Mouse (Mus musculus): ENCODE results near the gene Tiparp. TPM values are rescaled to one million over a fixed set of nuclear protein-coding genes. Genes with fewer than 3 reads are reported as not detected.

Tiparp gene
- polyA plus RNA-seq, 1 experiment from 2014 or later = 10.2 TPM

- H3K27ac ChIP-seq = no peak overlapping the region
- no peaks in the 10 kb centered on the region for H3K9me3 ChIP-seq (replicated peaks)
- H3K9ac ChIP-seq = no peak overlapping the region
- H3K27me3 ChIP-seq (replicated peaks) = no peaks in the 10 kb centered on the region
- no peak overlapping the region for H3K4me3 ChIP-seq
- no peak overlapping the region for H3K4me2 ChIP-seq
- WGBS (ENCODE audit: insufficient replicate concordance) = 49% methylated on average over 3 of the region's 3 CpGs
- no peaks in the 10 kb centered on the region for H3K4me1 ChIP-seq
- no peak for ATAC-seq
- no peaks in the 10 kb centered on the region for H3K36me3 ChIP-seq
Observed at GRCm38 (mm10) chr3:65588424-65588823, 60.2 kb downstream of the Tiparp start.

GRCm38 (mm10) chr3:65592850-65593249 lies 64.6 kb downstream of the Tiparp start:
- 81% methylated on average over 6 of the region's 6 CpGs for WGBS (ENCODE audit: insufficient replicate concordance)
- Histone ChIP-seq H3K27me3 (replicated peaks) (no peaks in the 10 kb centered on the region), H3K27ac (no peak overlapping the region), H3K4me2 (no peak overlapping the region), H3K4me3 (no peak overlapping the region), H3K9ac (no peak overlapping the region), H3K36me3 (no peaks in the 10 kb centered on the region), H3K4me1 (no peaks in the 10 kb centered on the region), H3K9me3 (replicated peaks) (no peaks in the 10 kb centered on the region)
- ATAC-seq = no peak

GRCm38 (mm10) chr3:65594493-65594892 lies 66.3 kb downstream of the Tiparp start:
- Histone ChIP-seq H3K9ac (no peak overlapping the region), H3K36me3 (no peaks in the 10 kb centered on the region), H3K4me1 (no peaks in the 10 kb centered on the region), H3K27me3 (replicated peaks) (no peaks in the 10 kb centered on the region), H3K27ac (no peak overlapping the region), H3K4me2 (no peak overlapping the region), H3K4me3 (no peak overlapping the region), H3K9me3 (replicated peaks) (no peaks in the 10 kb centered on the region)
- ATAC-seq = no peak

- ATAC-seq = no peak
- Histone ChIP-seq H3K27me3 (replicated peaks) (no peaks in the 10 kb centered on the region), H3K4me2 (no peak overlapping the region), H3K4me1 (no peaks in the 10 kb centered on the region), H3K27ac (no peak overlapping the region), H3K9ac (no peak overlapping the region), H3K36me3 (no peaks in the 10 kb centered on the region), H3K4me3 (no peak overlapping the region), H3K9me3 (replicated peaks) (no peaks in the 10 kb centered on the region)
- 74% methylated on average over 3 of the region's 3 CpGs for WGBS (ENCODE audit: insufficient replicate concordance)
Observed at GRCm38 (mm10) chr3:65595196-65595595, 67.0 kb downstream of the Tiparp start.

- no peak overlapping the region for H3K27ac ChIP-seq
- no peaks in the 10 kb centered on the region for H3K27me3 ChIP-seq (replicated peaks)
- H3K9me3 ChIP-seq (replicated peaks) = no peaks in the 10 kb centered on the region
- H3K9ac ChIP-seq = no peak overlapping the region
- ATAC-seq = no peak
- WGBS (ENCODE audit: insufficient replicate concordance) = 61% methylated on average over 7 of the region's 7 CpGs
- no peak overlapping the region for H3K4me3 ChIP-seq
- 0 out of 2 replicates have a peak, but pooled peaks cover 4% of the 10 kb centered on the region for H3K4me1 ChIP-seq
- no peak overlapping the region for H3K4me2 ChIP-seq
- H3K36me3 ChIP-seq = no peaks in the 10 kb centered on the region
Observed at GRCm38 (mm10) chr3:65598071-65598830, 70.0 kb downstream of the Tiparp start.

- H3K9me3 ChIP-seq (replicated peaks) = no peaks in the 10 kb centered on the region
- H3K4me3 ChIP-seq = no peak overlapping the region
- 0 out of 2 replicates have a peak, but pooled peaks cover 4% of the 10 kb centered on the region for H3K4me1 ChIP-seq
- 75% methylated on average over 6 of the region's 6 CpGs for WGBS (ENCODE audit: insufficient replicate concordance)
- no peaks in the 10 kb centered on the region for H3K27me3 ChIP-seq (replicated peaks)
- no peak overlapping the region for H3K4me2 ChIP-seq
- H3K27ac ChIP-seq = no peak overlapping the region
- no peak for ATAC-seq
- H3K36me3 ChIP-seq = no peaks in the 10 kb centered on the region
- no peak overlapping the region for H3K9ac ChIP-seq
Observed at GRCm38 (mm10) chr3:65599151-65599550, 70.9 kb downstream of the Tiparp start.

- H3K27ac ChIP-seq = no peak overlapping the region
- no peak overlapping the region for H3K4me2 ChIP-seq
- ATAC-seq = no peak
Observed at GRCm38 (mm10) chr3:65601291-65602050, 73.3 kb downstream of the Tiparp start.

GRCm38 (mm10) chr3:65603392-65604055 lies 75.3 kb downstream of the Tiparp start:
- Histone ChIP-seq H3K4me1 (0 out of 2 replicates have a peak, but pooled peaks cover 4% of the 10 kb centered on the region), H3K4me3 (no peak overlapping the region), H3K9ac (no peak overlapping the region), H3K9me3 (replicated peaks) (no peaks in the 10 kb centered on the region), H3K27me3 (replicated peaks) (no peaks in the 10 kb centered on the region), H3K27ac (no peak overlapping the region), H3K4me2 (no peak overlapping the region), H3K36me3 (no peaks in the 10 kb centered on the region)
- no peak for ATAC-seq
- 60% methylated on average over 4 of the region's 4 CpGs for WGBS (ENCODE audit: insufficient replicate concordance)

More at GRCm38 (mm10) chr3:65601291-65602050, 73.3 kb downstream of the Tiparp start:
- no peak overlapping the region for H3K9ac ChIP-seq
- H3K4me1 ChIP-seq = 0 out of 2 replicates have a peak, but pooled peaks cover 4% of the 10 kb centered on the region
- no peaks in the 10 kb centered on the region for H3K27me3 ChIP-seq (replicated peaks)
- no peak overlapping the region for H3K4me3 ChIP-seq
- H3K9me3 ChIP-seq (replicated peaks) = no peaks in the 10 kb centered on the region
- 60% methylated on average over 8 of the region's 8 CpGs for WGBS (ENCODE audit: insufficient replicate concordance)
- no peaks in the 10 kb centered on the region for H3K36me3 ChIP-seq

Other genes starting within 250 kb of the Tiparp start
- 138 TPM in 2 replicates for gene Ssr3, start 135.8 kb upstream of the Tiparp start, polyA plus RNA-seq (2016; fragmentation: Nextera tagmentation; extraction: Ambion mirVana)
- gene Lekr1, start 137.8 kb downstream of the Tiparp start, polyA plus RNA-seq (2016; fragmentation: Nextera tagmentation; extraction: Ambion mirVana) = 1.7 and 1.9 TPM in 2 replicates